ENCODE assay signal across 12 mouse cellular contexts in the genomic region with DNA sequence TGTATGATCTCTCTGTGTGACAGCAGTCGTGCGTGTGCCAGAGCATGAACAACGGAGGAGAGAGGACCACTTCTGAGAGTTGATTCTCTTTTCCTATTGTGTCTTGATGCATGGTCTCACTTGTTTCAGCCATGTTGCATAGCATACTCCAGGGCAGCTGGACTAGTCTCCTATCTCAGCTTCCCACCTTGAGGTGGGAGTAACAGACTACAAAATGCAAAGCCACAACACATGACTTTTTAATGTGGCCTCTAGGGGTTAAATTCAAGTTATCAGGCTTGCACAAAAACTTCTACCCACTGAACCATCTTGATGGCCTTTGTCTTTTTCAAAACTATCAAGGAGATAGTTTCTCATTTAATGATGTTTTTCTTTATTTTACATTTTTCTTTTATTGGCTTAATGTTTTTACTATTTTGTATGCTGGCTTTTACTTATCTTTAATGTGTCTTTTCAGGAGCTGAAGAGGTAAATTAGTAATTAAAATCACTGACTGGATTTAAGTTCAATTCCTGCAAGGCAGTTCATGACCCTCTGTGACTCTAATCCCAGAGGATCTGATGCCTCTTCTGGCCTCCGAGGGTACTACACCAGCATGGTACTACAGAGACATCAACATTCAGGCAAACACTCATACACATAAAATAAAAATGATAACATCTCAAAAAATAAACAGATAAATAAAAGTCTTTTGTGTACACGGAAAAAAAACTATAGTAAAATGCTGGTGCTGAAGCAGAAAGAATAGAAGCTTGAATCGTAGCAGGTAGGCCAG. TPM values are rescaled to one million over a fixed set of nuclear protein-coding genes. Genes with fewer than 3 reads are reported as not detected.
DNase-seq lines count a peak whose midpoint lies in the region; ATAC-seq and TF ChIP-seq lines count a peak whose summit lies in the region.
"Had no signal": no experiment of that assay in that cellular context is flagged by ENCODE, and none has a peak within 500 bp of the region (broad histone marks: within the 10 kb centered on the region; RNA-seq: fewer than 3 reads in every experiment).

No protein-coding gene starts in this region.

- no peak overlapping the region for H3K27ac ChIP-seq in forebrain, postnatal 0 days (ENCODE audit: low read depth, low read length)
- H3K27ac ChIP-seq in forebrain, embryonic 13.5 days = no peak overlapping the region
- H3K27ac ChIP-seq: embryonic facial prominence, embryonic 15.5 days; hindbrain, embryonic 15.5 days; midbrain, embryonic 13.5 days had no signal

- ATAC-seq in forebrain, postnatal 0 days = no peak
- ATAC-seq in forebrain, embryonic 13.5 days = no peak
- ATAC-seq: midbrain, embryonic 13.5 days had no signal

- H3K9me3 ChIP-seq in forebrain, postnatal 0 days (ENCODE audit: low read length) = no peaks in the 10 kb centered on the region
- H3K9me3 ChIP-seq in forebrain, embryonic 13.5 days (replicated peaks) = no peaks in the 10 kb centered on the region
- H3K9me3 ChIP-seq: embryonic facial prominence, embryonic 15.5 days; hindbrain, embryonic 15.5 days; midbrain, embryonic 13.5 days had no signal

- H3K27me3 ChIP-seq in forebrain, postnatal 0 days (ENCODE audit: insufficient read depth, low read length) = no peaks in the 10 kb centered on the region
- H3K27me3 ChIP-seq in forebrain, embryonic 13.5 days = no peaks in the 10 kb centered on the region
- H3K27me3 ChIP-seq: embryonic facial prominence, embryonic 15.5 days; hindbrain, embryonic 15.5 days; midbrain, embryonic 13.5 days had no signal

- DNase-seq in forebrain, postnatal 0 days = no peak
- no peak for DNase-seq in lung, adult 2 months
- DNase-seq in lung, postnatal 25 days (ENCODE audit: low spot score) = no peak
- DNase-seq in brain, embryonic 14.5 days (ENCODE audit: low read depth) = no peak
- peak; percentile 55 for DNase-seq in lung, postnatal 36 days
- DNase-seq in right cerebral cortex, postnatal 14 days = no peak
- DNase-seq in ovary, postnatal 10 days (ENCODE audit: low spot score) = no peak
- DNase-seq: gastrocnemius, postnatal 25 days had no signal

- H3K4me1 ChIP-seq in forebrain, postnatal 0 days (ENCODE audit: insufficient read depth) = no peaks in the 10 kb centered on the region
- no peaks in the 10 kb centered on the region for H3K4me1 ChIP-seq in forebrain, embryonic 13.5 days
- H3K4me1 ChIP-seq in lung, adult 2 months (ENCODE audit: control insufficient read depth, insufficient read depth, low read length) = peaks cover 3% of the 10 kb centered on the region; the same call in 1 of the 2 replicates
- H3K4me1 ChIP-seq: hindbrain, embryonic 15.5 days; midbrain, embryonic 13.5 days had no signal

- H3K4me3 ChIP-seq in forebrain, postnatal 0 days (ENCODE audit: low read depth, low read length) = no peak overlapping the region
- no peak overlapping the region for H3K4me3 ChIP-seq in forebrain, embryonic 13.5 days
- H3K4me3 ChIP-seq in lung, adult 2 months (replicated peaks; ENCODE audit: extremely low read depth, low read depth, low read length) = no peak overlapping the region
- H3K4me3 ChIP-seq: embryonic facial prominence, embryonic 15.5 days; hindbrain, embryonic 15.5 days; midbrain, embryonic 13.5 days had no signal

- no peak overlapping the region for H3K4me2 ChIP-seq in forebrain, postnatal 0 days (ENCODE audit: low read depth)
- no peak overlapping the region for H3K4me2 ChIP-seq in forebrain, embryonic 13.5 days
- H3K4me2 ChIP-seq: embryonic facial prominence, embryonic 15.5 days; hindbrain, embryonic 15.5 days; midbrain, embryonic 13.5 days had no signal

- no peak overlapping the region for H3K9ac ChIP-seq in forebrain, postnatal 0 days
- no peak overlapping the region for H3K9ac ChIP-seq in forebrain, embryonic 13.5 days
- H3K9ac ChIP-seq: embryonic facial prominence, embryonic 15.5 days; hindbrain, embryonic 15.5 days; midbrain, embryonic 13.5 days had no signal

- TF ChIP-seq POLR2A in lung, adult 2 months (IDR thresholded peaks at IDR 0.05; ENCODE audit: borderline replicate concordance, extremely low read depth, low read depth, low read length) = no peak
- no peak for TF ChIP-seq POLR2A in brain, embryonic 14.5 days (IDR thresholded peaks at IDR 0.05; ENCODE audit: borderline replicate concordance, extremely low read depth, insufficient read depth, insufficient read length, poor library complexity, severe bottlenecking)

- 84% methylated on average over 6 of the region's 6 CpGs for whole genome bisulfite sequencing in forebrain, postnatal 0 days
- WGBS in forebrain, embryonic 13.5 days = 84% methylated on average over 6 of the region's 6 CpGs
- WGBS in lung, adult 2 months = 83% methylated on average over 6 of the region's 6 CpGs

- H3K36me3 ChIP-seq in forebrain, postnatal 0 days (ENCODE audit: insufficient read depth) = no peaks in the 10 kb centered on the region
- H3K36me3 ChIP-seq in forebrain, embryonic 13.5 days (ENCODE audit: poor library complexity, severe bottlenecking) = no peaks in the 10 kb centered on the region
- H3K36me3 ChIP-seq: embryonic facial prominence, embryonic 15.5 days; hindbrain, embryonic 15.5 days; midbrain, embryonic 13.5 days had no signal

- TF ChIP-seq CTCF in forebrain, postnatal 0 days (IDR thresholded peaks at IDR 0.05; ENCODE audit: low read depth) = peak; percentile 53
- TF ChIP-seq CTCF in lung, adult 2 months (IDR thresholded peaks at IDR 0.05; ENCODE audit: insufficient read depth, low read length) = peak; percentile 31; the same call in 1 of the 2 replicates
- TF ChIP-seq CTCF in brain, embryonic 14.5 days (IDR thresholded peaks at IDR 0.05; ENCODE audit: borderline replicate concordance, extremely low read depth, insufficient read depth, insufficient read length) = peak; percentile 44; the same call in 1 of the 2 replicates

RNA-seq across cellular contexts. Expression of gene Sh2d4b, which starts 6.5 kb away (rescaled TPM):
- 3.9 and 8.5 TPM in 2 replicates for total RNA-seq in forebrain, postnatal 0 days (2014; rRNA removed)
- polyA plus RNA-seq in forebrain, postnatal 0 days (2015; fragmentation: Nextera tagmentation; extraction: Ambion mirVana) = 0.53 and 0.98 TPM in 2 replicates
- polyA plus RNA-seq in forebrain, embryonic 13.5 days (2015; fragmentation: Nextera tagmentation; extraction: Ambion mirVana) = 2.3 and 2.4 TPM in 2 replicates
- 0.41 and 0.54 TPM in 2 replicates for polyA plus RNA-seq in lung, adult 2 months (2012; rRNA removed)
- polyA plus RNA-seq in brain, embryonic 14.5 days (2012; rRNA removed) = 2.2 and 4.1 TPM in 2 replicates
